Mouse (Mus musculus) left cerebral cortex, postnatal 4 days (tissue): ENCODE results near the gene Stx1a. TPM values are rescaled to one million over a fixed set of nuclear protein-coding genes. Genes with fewer than 3 reads are reported as not detected.
A peak's percentile ranks its signal among the peaks of the same experiment; 100 is the strongest.
"Not testable (repeated sequence)": the region's sequence is repeated elsewhere in the genome, so short reads cannot be mapped to it uniquely, and the experiment has no call there.

ENCODE experiments used
- DNase-seq: peaks from one replicate; pipeline ENCODE4 v3.0.0-alpha.2; 2022
- intact Hi-C: fragments of 180-260 bp; cut with DNase I; formaldehyde crosslinking; loops from one replicate; pipeline ENCODE4 v1.15.1; 2025
- total RNA-seq, 2 experiments: library from RNA; stranded (reverse); gene quantifications; 2 replicates each; pipeline ENCODE4 v1.2.3; 2021

Gene Stx1a
- total RNA-seq, 2 experiments from 2014 or later = 261 to 264 TPM

- intact Hi-C loops = no loop called here
- DNase-seq = no peak
Observed at GRCm38 (mm10) chr5:135037946-135038345, 14.7 kb downstream of the Stx1a start.

- DNase-seq = no peak
- intact Hi-C loops = no loop called here
Observed at GRCm38 (mm10) chr5:135039541-135039940, 16.3 kb downstream of the Stx1a start.

GRCm38 (mm10) chr5:135040059-135040458, 16.8 kb downstream of the Stx1a start:
- intact Hi-C loops = no loop called here
- no peak for DNase-seq

- intact Hi-C loops = no loop called here
- DNase-seq = no peak
Observed at GRCm38 (mm10) chr5:135040777-135041176, 17.5 kb downstream of the Stx1a start.

- no peak for DNase-seq
- intact Hi-C loops = no loop called here
Observed at GRCm38 (mm10) chr5:135042105-135042788, 19.0 kb downstream of the Stx1a start.

GRCm38 (mm10) chr5:135044575-135044974, 21.3 kb downstream of the Stx1a start:
- intact Hi-C loops = no loop called here
- no peak for DNase-seq

DNA sequence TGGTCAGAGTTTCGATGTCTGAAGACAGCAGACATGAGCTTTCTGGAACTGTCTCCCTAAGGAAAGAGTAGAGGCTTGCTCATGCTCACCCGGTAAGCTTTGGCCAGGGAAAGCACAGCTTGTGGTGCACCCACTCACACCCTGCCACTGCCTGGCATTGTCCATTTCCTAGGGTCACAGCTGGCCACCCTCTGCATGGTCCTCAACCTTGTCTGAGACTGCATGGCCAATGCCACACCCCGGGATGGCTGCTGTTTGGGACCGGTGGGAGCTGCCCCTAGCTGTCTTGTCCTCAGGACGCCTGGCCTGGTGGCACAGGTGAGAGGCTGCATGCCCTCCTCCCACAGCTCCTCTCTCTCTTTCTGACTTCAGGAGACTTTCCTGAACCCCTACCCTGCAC, 25.3 kb downstream of the Stx1a start:
- intact Hi-C loops = no loop called here
- DNase-seq = no peak

GRCm38 (mm10) chr5:135049268-135049667, 26.0 kb downstream of the Stx1a start:
- DNase-seq, intact Hi-C loops: not testable (repeated sequence)

GRCm38 (mm10) chr5:135053356-135053755, 30.1 kb downstream of the Stx1a start:
- no peak for DNase-seq
- intact Hi-C loops = no loop called here

GRCm38 (mm10) chr5:135063629-135064381, 40.5 kb downstream of the Stx1a start, which contains the start of gene Dnajc30:
Gene Dnajc30 (plus strand): TSS chr5:135064202.
- DNase-seq = peak; percentile 99
- intact Hi-C loops = no loop called here

- no peak for DNase-seq
- intact Hi-C loops = no loop called here
Observed at GRCm38 (mm10) chr5:135064382-135064766, 41.1 kb downstream of the Stx1a start.

DNA sequence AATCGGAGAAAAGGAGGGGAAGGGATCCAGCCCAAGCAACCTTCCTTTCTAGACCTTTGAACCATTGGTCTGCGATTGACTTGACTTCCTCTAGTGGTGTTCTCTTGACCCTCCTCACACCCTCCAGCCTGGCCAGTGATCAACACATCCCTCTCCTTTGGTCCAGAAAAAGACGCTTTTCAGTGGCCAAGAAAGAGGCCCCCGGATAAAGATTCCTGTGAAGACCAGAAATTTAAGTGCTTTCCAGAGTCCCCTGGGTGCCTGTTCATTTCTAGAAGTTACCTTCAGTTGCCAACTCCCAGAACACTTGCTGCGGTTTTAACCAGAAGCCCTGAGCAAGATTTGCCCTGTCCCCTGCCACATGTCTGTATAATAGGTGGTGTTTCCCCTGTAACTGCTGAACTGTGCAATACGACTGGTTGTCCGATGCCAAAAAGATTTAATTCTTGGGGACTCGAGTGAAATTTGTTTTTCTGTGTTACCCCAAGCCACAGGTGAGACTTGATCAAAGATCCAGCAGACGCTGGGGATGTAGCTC, 41.7 kb downstream of the Stx1a start, which contains the start of gene Bud23:
TSS of gene Bud23 (minus strand) at position 51 of the 538 bp plus-strand sequence.
- DNase-seq, intact Hi-C loops: not testable (repeated sequence)

GRCm38 (mm10) chr5:135066008-135066407, 42.7 kb downstream of the Stx1a start:
- no peak for DNase-seq
- intact Hi-C loops = no loop called here

DNA sequence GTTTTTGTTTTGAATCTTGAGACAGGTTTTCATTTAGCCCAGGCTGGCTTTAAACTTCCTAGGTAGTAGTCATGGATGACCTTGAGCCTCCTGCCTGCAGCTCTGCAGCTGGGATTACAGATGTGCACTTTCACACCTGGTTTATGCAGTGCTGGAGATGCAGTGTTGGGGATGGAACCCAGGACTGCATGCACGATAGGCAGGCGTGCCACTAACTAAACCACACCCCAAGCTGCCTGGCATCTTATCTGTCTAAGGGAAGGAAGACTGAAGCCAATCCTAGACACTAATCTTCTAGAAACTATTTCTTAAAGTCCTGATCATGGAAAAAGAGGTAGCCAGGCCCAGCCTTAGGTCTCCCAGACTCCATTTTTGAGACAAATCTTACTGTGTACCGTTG, 47.2 kb downstream of the Stx1a start:
- intact Hi-C loops = no loop called here

DNA sequence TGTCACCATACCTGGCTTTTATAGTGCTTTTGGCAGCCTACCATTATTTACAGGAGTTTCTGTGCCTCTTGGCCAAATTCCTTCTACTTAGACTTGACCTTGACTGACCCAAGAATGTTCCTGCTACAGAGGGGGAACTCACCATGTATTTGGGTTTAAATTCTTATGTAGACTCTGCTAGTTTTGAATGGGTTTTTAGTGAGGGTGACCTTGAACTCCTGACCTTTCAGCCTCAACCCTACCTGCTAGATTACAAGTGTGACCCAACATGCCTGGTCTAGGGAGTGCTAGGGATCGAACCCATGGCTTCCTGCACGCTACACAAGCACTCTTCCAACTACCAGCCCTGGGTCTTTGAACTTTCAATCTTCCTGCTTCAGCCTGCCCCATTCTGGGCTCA, 48.8 kb downstream of the Stx1a start:
- intact Hi-C loops = no loop called here
- no peak for DNase-seq

More for the DNA sequence above, 47.2 kb downstream of the Stx1a start:
- no peak for DNase-seq

DNA sequence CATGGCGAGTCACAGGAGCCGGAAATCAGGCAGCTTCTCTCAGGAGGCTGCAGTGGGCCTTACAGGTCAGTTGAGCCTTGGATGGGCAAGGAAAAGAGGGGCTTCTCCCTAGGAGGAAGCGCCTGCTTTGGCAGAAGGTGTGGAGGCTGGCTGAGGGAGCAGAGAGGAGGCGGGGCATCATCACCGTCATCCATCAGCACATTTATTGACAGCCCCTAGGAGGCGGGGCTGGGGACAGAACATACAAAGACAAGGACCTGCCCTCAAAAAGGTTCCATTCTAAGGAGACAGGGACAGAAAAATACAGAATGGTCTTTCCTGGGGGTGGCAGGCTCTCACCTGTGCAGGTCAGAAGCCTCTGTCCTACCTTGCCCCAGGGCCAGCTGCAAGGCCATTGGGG, 49.4 kb downstream of the Stx1a start:
- no peak for DNase-seq
- intact Hi-C loops = no loop called here

DNA sequence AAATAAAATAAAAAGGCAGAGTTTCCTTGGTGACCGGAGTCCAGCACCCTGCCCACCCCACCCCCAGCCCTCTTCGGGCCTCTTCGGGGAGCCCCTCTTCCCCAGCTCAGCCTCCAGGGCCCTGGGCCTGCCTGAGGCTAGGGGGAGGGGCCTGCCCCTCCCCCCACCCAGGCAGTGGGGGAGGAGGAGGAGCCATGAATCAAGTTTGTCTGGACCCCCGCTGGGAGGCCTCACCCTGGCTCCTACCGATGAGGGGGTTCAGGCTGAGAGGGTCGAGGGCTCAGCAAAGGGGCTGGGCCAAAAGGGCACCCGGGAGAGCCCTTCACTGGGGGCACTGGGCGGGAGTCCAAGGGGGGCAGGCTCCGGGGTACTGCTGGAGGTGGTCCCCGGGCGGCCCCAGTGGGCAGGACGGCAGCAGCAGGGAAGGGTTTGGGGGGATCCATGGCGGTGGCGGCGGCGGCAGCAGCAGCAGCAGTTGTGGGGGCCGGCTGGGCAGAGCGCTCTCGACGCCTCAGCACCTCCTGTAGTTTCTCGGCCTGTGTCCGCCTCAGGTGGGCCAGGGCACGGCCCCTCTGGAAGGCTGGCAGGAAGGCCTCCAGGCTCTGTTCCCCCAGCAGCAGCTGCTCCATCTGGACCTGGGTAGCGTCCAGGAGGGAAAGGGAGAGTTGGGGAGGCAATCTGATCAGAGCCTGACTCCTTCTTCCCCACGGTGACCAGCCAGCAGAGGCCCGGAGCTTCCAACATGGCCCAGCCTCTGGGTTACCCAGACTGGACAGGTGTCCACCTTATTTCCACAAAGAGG, 50.3 kb downstream of the Stx1a start:
- intact Hi-C loops = no loop called here
- peak; percentile 30 for DNase-seq

- no peak for DNase-seq
- intact Hi-C loops = no loop called here
Observed at GRCm38 (mm10) chr5:135075655-135076054, 52.4 kb downstream of the Stx1a start.

DNA sequence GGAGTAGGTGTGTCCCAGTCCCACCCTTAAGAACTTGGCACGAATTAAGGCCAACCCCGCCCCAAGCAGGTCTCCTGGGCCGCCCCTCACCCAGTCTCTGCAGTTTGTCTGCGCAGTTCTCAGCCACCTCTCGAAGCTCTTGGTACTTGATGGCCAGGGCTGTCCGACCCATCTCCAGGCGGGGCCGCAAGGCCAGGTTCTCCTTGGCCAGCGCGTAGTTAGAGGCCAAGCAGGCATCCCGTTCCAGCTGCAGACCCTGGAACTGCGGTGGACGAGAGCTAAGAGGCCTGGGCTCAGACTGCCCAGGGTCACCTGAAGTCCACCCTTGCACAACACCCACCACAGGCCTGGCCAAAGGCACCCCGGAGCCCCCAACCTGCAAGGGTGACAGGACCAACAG, 53.1 kb downstream of the Stx1a start:
- intact Hi-C loops = no loop called here
- DNase-seq = no peak

- DNase-seq = peak; percentile 78
Observed at GRCm38 (mm10) chr5:135076931-135077505, 53.7 kb downstream of the Stx1a start.

More at GRCm38 (mm10) chr5:135076931-135077505, 53.7 kb downstream of the Stx1a start:
- intact Hi-C loops = no loop called here
